Mouse (Mus musculus): Measurements from ENCODE around the gene Cyp4x1. TPM values are rescaled to one million over a fixed set of nuclear protein-coding genes. Genes with fewer than 3 reads are reported as not detected.

The Cyp4x1 gene
- polyA plus RNA-seq, 1 experiment from 2014 or later, result 0.54 TPM

GRCm38 (mm10) chr4:115071668-115072067, 62.4 kb downstream of the Cyp4x1 start:
- H3K36me3 ChIP-seq (ENCODE audit: control insufficient read depth, insufficient read depth, low read length), result no peaks in the 10 kb centered on the region
- H3K9ac ChIP-seq (replicated peaks; ENCODE audit: low read depth, low read length), result no peak overlapping the region
- no peak overlapping the region for H3K27ac ChIP-seq (ENCODE audit: low read length)
- H3K4me2 ChIP-seq (replicated peaks; ENCODE audit: low read depth, low read length), result no peak overlapping the region
- no peak overlapping the region for H3K4me3 ChIP-seq (ENCODE audit: low read depth, low read length)
- H3K9me3 ChIP-seq (ENCODE audit: control insufficient read depth, low read depth, low read length), result no peaks in the 10 kb centered on the region
- no peaks in the 10 kb centered on the region for H3K27me3 ChIP-seq (ENCODE audit: control insufficient read depth, insufficient read depth, low read length)
- WGBS, result 19% methylated on average over 1 of the region's 1 CpGs
- ATAC-seq (ENCODE audit: insufficient number of reproducible peaks, insufficient read depth, low FRiP score, low read depth), result no peak
- no peaks in the 10 kb centered on the region for H3K4me1 ChIP-seq (ENCODE audit: control insufficient read depth, insufficient read depth, low read length)

DNA sequence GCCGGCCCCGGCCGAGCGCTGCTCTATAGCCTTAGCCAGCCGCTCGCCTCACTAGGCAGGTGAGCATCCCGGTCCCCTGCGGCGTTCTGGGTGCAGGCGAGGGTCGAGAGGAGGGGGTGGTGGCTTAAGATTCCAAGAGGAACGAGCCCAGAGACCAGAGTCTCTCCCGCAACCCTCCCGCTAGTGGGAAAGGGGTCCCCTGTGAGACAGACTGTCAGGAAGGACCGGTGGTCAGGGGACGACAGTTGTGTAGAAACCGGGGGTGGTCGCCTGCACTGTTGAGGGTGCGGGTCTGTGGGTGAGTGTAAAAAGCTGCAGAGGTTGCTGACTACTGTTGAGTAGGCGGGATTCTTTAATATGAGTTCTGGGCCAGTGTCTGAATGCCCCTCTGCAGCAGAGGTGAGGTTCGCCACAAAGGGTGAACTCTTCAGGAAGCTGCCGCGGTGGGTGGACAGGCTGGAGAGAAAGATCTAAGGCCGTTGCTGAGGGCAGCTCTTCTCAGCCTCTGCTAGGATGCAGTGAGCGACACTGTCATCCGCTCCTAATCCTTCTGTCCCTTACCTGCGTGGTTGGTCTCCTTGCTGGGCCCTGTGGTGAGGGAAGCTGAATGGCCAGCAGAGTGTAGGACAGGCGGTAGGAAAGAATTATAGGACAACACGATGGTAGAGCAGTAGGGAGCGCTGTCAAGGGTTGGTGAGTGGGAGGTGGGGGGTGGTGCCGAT, 70.4 kb downstream of the Cyp4x1 start:
- Histone ChIP-seq H3K4me3 (ENCODE audit: low read depth, low read length) (peak overlapping the region; percentile 44), H3K9ac (replicated peaks; ENCODE audit: low read depth, low read length) (no peak overlapping the region; the same call in 1 of the 2 replicates), H3K4me1 (ENCODE audit: control insufficient read depth, insufficient read depth, low read length) (0 out of 2 replicates have a peak, but pooled peaks cover 3% of the 10 kb centered on the region), H3K27ac (ENCODE audit: low read length) (no peak overlapping the region), H3K36me3 (ENCODE audit: control insufficient read depth, insufficient read depth, low read length) (no peaks in the 10 kb centered on the region), H3K9me3 (ENCODE audit: control insufficient read depth, low read depth, low read length) (no peaks in the 10 kb centered on the region), H3K27me3 (ENCODE audit: control insufficient read depth, insufficient read depth, low read length) (peaks cover 66% of the 10 kb centered on the region), H3K4me2 (replicated peaks; ENCODE audit: low read depth, low read length) (peak overlapping the region; percentile 91)
- ATAC-seq (ENCODE audit: insufficient number of reproducible peaks, insufficient read depth, low FRiP score, low read depth), result no peak
- 2% methylated on average over 31 of the region's 31 CpGs for WGBS

GRCm38 (mm10) chr4:115062875-115063517, 71.1 kb downstream of the Cyp4x1 start:
- Histone ChIP-seq H3K27ac (ENCODE audit: low read length) (no peak overlapping the region), H3K4me2 (replicated peaks; ENCODE audit: low read depth, low read length) (peak overlapping the region; percentile 91), H3K36me3 (ENCODE audit: control insufficient read depth, insufficient read depth, low read length) (no peaks in the 10 kb centered on the region), H3K9ac (replicated peaks; ENCODE audit: low read depth, low read length) (no peak overlapping the region; the same call in 1 of the 2 replicates), H3K27me3 (ENCODE audit: control insufficient read depth, insufficient read depth, low read length) (peaks cover 67% of the 10 kb centered on the region), H3K9me3 (ENCODE audit: control insufficient read depth, low read depth, low read length) (no peaks in the 10 kb centered on the region), H3K4me3 (ENCODE audit: low read depth, low read length) (peak overlapping the region; percentile 44), H3K4me1 (ENCODE audit: control insufficient read depth, insufficient read depth, low read length) (0 out of 2 replicates have a peak, but pooled peaks cover 3% of the 10 kb centered on the region)
- WGBS, result under 1% methylated on average over 53 of the region's 58 CpGs
- ATAC-seq (ENCODE audit: insufficient number of reproducible peaks, insufficient read depth, low FRiP score, low read depth), result peak; percentile 64

- H3K36me3 ChIP-seq (ENCODE audit: control insufficient read depth, insufficient read depth, low read length), result no peaks in the 10 kb centered on the region
- H3K27me3 ChIP-seq (ENCODE audit: control insufficient read depth, insufficient read depth, low read length), result peaks cover 71% of the 10 kb centered on the region
- H3K4me1 ChIP-seq (ENCODE audit: control insufficient read depth, insufficient read depth, low read length), result 0 out of 2 replicates have a peak, but pooled peaks cover 3% of the 10 kb centered on the region
- peak overlapping the region; percentile 44; the same call in 1 of the 2 replicates for H3K4me3 ChIP-seq (ENCODE audit: low read depth, low read length)
- no peak overlapping the region for H3K9ac ChIP-seq (replicated peaks; ENCODE audit: low read depth, low read length)
- no peaks in the 10 kb centered on the region for H3K9me3 ChIP-seq (ENCODE audit: control insufficient read depth, low read depth, low read length)
- peak overlapping the region; percentile 91 for H3K4me2 ChIP-seq (replicated peaks; ENCODE audit: low read depth, low read length)
- WGBS, result under 1% methylated on average over 9 of the region's 9 CpGs
- no peak overlapping the region for H3K27ac ChIP-seq (ENCODE audit: low read length)
- ATAC-seq (ENCODE audit: insufficient number of reproducible peaks, insufficient read depth, low FRiP score, low read depth), result 0 out of 2 replicates have a peak, but pooled peaks have one; percentile 24
Observed at GRCm38 (mm10) chr4:115062540-115062874, 71.6 kb downstream of the Cyp4x1 start.

- 20% methylated on average over 3 of the region's 3 CpGs for WGBS
- Histone ChIP-seq H3K27ac (ENCODE audit: low read length) (no peak overlapping the region), H3K27me3 (ENCODE audit: control insufficient read depth, insufficient read depth, low read length) (peaks cover 71% of the 10 kb centered on the region), H3K9ac (replicated peaks; ENCODE audit: low read depth, low read length) (no peak overlapping the region), H3K36me3 (ENCODE audit: control insufficient read depth, insufficient read depth, low read length) (no peaks in the 10 kb centered on the region), H3K9me3 (ENCODE audit: control insufficient read depth, low read depth, low read length) (no peaks in the 10 kb centered on the region), H3K4me3 (ENCODE audit: low read depth, low read length) (no peak overlapping the region), H3K4me2 (replicated peaks; ENCODE audit: low read depth, low read length) (no peak overlapping the region), H3K4me1 (ENCODE audit: control insufficient read depth, insufficient read depth, low read length) (peaks cover 12% of the 10 kb centered on the region)
- no peak for ATAC-seq (ENCODE audit: insufficient number of reproducible peaks, insufficient read depth, low FRiP score, low read depth)
Observed at GRCm38 (mm10) chr4:115060753-115061152, 73.3 kb downstream of the Cyp4x1 start.

DNA sequence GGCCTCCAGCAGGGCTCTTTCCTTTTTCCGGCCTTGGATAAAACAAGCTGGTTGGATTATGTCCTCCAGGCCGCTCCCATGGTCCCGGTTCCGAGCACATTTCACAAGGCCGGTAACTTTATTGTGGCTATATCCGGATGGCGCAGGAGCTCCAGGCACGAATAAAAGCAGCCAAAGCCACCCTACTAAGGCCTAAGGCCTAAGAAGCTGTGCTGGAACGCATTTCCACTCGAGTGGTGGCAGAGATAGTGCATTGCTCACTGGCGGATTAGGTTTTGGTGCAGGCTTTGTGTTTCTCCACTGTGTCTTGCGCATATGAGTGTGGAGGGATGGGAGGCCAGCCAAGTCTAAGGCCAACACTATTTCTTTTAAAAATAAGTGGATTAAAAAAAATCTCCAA, 74.2 kb downstream of the Cyp4x1 start:
- Histone ChIP-seq H3K27me3 (ENCODE audit: control insufficient read depth, insufficient read depth, low read length) (peaks cover 71% of the 10 kb centered on the region), H3K4me2 (replicated peaks; ENCODE audit: low read depth, low read length) (no peak overlapping the region), H3K4me1 (ENCODE audit: control insufficient read depth, insufficient read depth, low read length) (peaks cover 12% of the 10 kb centered on the region), H3K9ac (replicated peaks; ENCODE audit: low read depth, low read length) (no peak overlapping the region), H3K27ac (ENCODE audit: low read length) (no peak overlapping the region), H3K4me3 (ENCODE audit: low read depth, low read length) (no peak overlapping the region), H3K9me3 (ENCODE audit: control insufficient read depth, low read depth, low read length) (no peaks in the 10 kb centered on the region), H3K36me3 (ENCODE audit: control insufficient read depth, insufficient read depth, low read length) (no peaks in the 10 kb centered on the region)
- 10% methylated on average over 12 of the region's 12 CpGs for WGBS
- ATAC-seq (ENCODE audit: insufficient number of reproducible peaks, insufficient read depth, low FRiP score, low read depth), result no peak

- Histone ChIP-seq H3K27ac (ENCODE audit: low read length) (no peak overlapping the region), H3K27me3 (ENCODE audit: control insufficient read depth, insufficient read depth, low read length) (peaks cover 66% of the 10 kb centered on the region)
Observed at GRCm38 (mm10) chr4:115058871-115059590, 75.0 kb downstream of the Cyp4x1 start.

GRCm38 (mm10) chr4:115058317-115058761, 75.7 kb downstream of the Cyp4x1 start:
- Histone ChIP-seq H3K27me3 (ENCODE audit: control insufficient read depth, insufficient read depth, low read length) (peaks cover 67% of the 10 kb centered on the region), H3K4me1 (ENCODE audit: control insufficient read depth, insufficient read depth, low read length) (peaks cover 12% of the 10 kb centered on the region), H3K9me3 (ENCODE audit: control insufficient read depth, low read depth, low read length) (no peaks in the 10 kb centered on the region), H3K4me2 (replicated peaks; ENCODE audit: low read depth, low read length) (no peak overlapping the region), H3K27ac (ENCODE audit: low read length) (no peak overlapping the region), H3K36me3 (ENCODE audit: control insufficient read depth, insufficient read depth, low read length) (no peaks in the 10 kb centered on the region), H3K9ac (replicated peaks; ENCODE audit: low read depth, low read length) (no peak overlapping the region), H3K4me3 (ENCODE audit: low read depth, low read length) (peak overlapping the region; percentile 34; the same call in 1 of the 2 replicates)
- 2% methylated on average over 20 of the region's 20 CpGs for WGBS
- no peak for ATAC-seq (ENCODE audit: insufficient number of reproducible peaks, insufficient read depth, low FRiP score, low read depth)

More at GRCm38 (mm10) chr4:115058871-115059590, 75.0 kb downstream of the Cyp4x1 start:
- Histone ChIP-seq H3K9me3 (ENCODE audit: control insufficient read depth, low read depth, low read length) (no peaks in the 10 kb centered on the region), H3K4me3 (ENCODE audit: low read depth, low read length) (no peak overlapping the region; the same call in 1 of the 2 replicates), H3K36me3 (ENCODE audit: control insufficient read depth, insufficient read depth, low read length) (no peaks in the 10 kb centered on the region), H3K9ac (replicated peaks; ENCODE audit: low read depth, low read length) (no peak overlapping the region), H3K4me2 (replicated peaks; ENCODE audit: low read depth, low read length) (no peak overlapping the region), H3K4me1 (ENCODE audit: control insufficient read depth, insufficient read depth, low read length) (peaks cover 12% of the 10 kb centered on the region)
- ATAC-seq (ENCODE audit: insufficient number of reproducible peaks, insufficient read depth, low FRiP score, low read depth), result no peak
- 3% methylated on average over 23 of the region's 23 CpGs for WGBS
